Mouse (Mus musculus): ENCODE data around the gene S100a3. TPM values are rescaled to one million over a fixed set of nuclear protein-coding genes. Genes with fewer than 3 reads are reported as not detected.

S100a3 gene
- polyA plus RNA-seq, 1 experiment: not detected

- no peak overlapping the region for H3K27ac ChIP-seq (ENCODE audit: insufficient read depth, low read depth, low read length)
- 86% methylated on average over 1 of the region's 1 CpGs for WGBS
- no peak overlapping the region for H3K4me3 ChIP-seq (ENCODE audit: insufficient read depth, low read depth, low read length)
- 0 out of 2 replicates have a peak, but pooled peaks cover 3% of the 10 kb centered on the region for H3K4me1 ChIP-seq (ENCODE audit: control insufficient read depth, insufficient read depth, low read length)
- TF ChIP-seq POLR2A (IDR thresholded peaks at IDR 0.05; ENCODE audit: insufficient read depth, low read depth, low read length): no peak
Measured at GRCm38 (mm10) chr3:90594466-90594865, 34.1 kb downstream of the S100a3 start.

- WGBS: 88% methylated on average over 5 of the region's 5 CpGs
- H3K27ac ChIP-seq (ENCODE audit: insufficient read depth, low read depth, low read length): no peak overlapping the region
- H3K4me3 ChIP-seq (ENCODE audit: insufficient read depth, low read depth, low read length): no peak overlapping the region
- no peak for TF ChIP-seq CTCF (IDR thresholded peaks at IDR 0.05; ENCODE audit: insufficient read depth, low read depth, low read length)
- no peak for TF ChIP-seq POLR2A (IDR thresholded peaks at IDR 0.05; ENCODE audit: insufficient read depth, low read depth, low read length)
- peaks cover 12% of the 10 kb centered on the region; the same call in 1 of the 2 replicates for H3K4me1 ChIP-seq (ENCODE audit: control insufficient read depth, insufficient read depth, low read length)
Measured at GRCm38 (mm10) chr3:90595556-90595955, 35.2 kb downstream of the S100a3 start.

- no peak overlapping the region for H3K4me3 ChIP-seq (ENCODE audit: insufficient read depth, low read depth, low read length)
- no peak for TF ChIP-seq CTCF (IDR thresholded peaks at IDR 0.05; ENCODE audit: insufficient read depth, low read depth, low read length)
- no peak for TF ChIP-seq POLR2A (IDR thresholded peaks at IDR 0.05; ENCODE audit: insufficient read depth, low read depth, low read length)
- H3K4me1 ChIP-seq (ENCODE audit: control insufficient read depth, insufficient read depth, low read length): peaks cover 19% of the 10 kb centered on the region; the same call in 1 of the 2 replicates
Measured at GRCm38 (mm10) chr3:90596810-90597209, 36.4 kb downstream of the S100a3 start.

GRCm38 (mm10) chr3:90597736-90598135, 37.4 kb downstream of the S100a3 start:
- no peak for TF ChIP-seq CTCF (IDR thresholded peaks at IDR 0.05; ENCODE audit: insufficient read depth, low read depth, low read length)
- TF ChIP-seq POLR2A (IDR thresholded peaks at IDR 0.05; ENCODE audit: insufficient read depth, low read depth, low read length): no peak
- 47% methylated on average over 6 of the region's 6 CpGs for WGBS
- Histone ChIP-seq H3K4me1 (ENCODE audit: control insufficient read depth, insufficient read depth, low read length) (peaks cover 19% of the 10 kb centered on the region; the same call in 1 of the 2 replicates), H3K4me3 (ENCODE audit: insufficient read depth, low read depth, low read length) (no peak overlapping the region), H3K27ac (ENCODE audit: insufficient read depth, low read depth, low read length) (no peak overlapping the region)

More at GRCm38 (mm10) chr3:90596810-90597209, 36.4 kb downstream of the S100a3 start:
- no peak overlapping the region for H3K27ac ChIP-seq (ENCODE audit: insufficient read depth, low read depth, low read length)
- 94% methylated on average over 6 of the region's 6 CpGs for WGBS

GRCm38 (mm10) chr3:90598212-90598611, 37.8 kb downstream of the S100a3 start:
- TF ChIP-seq CTCF (IDR thresholded peaks at IDR 0.05; ENCODE audit: insufficient read depth, low read depth, low read length): no peak
- TF ChIP-seq POLR2A (IDR thresholded peaks at IDR 0.05; ENCODE audit: insufficient read depth, low read depth, low read length): no peak
- H3K27ac ChIP-seq (ENCODE audit: insufficient read depth, low read depth, low read length): no peak overlapping the region
- no peak overlapping the region for H3K4me3 ChIP-seq (ENCODE audit: insufficient read depth, low read depth, low read length)
- peaks cover 20% of the 10 kb centered on the region for H3K4me1 ChIP-seq (ENCODE audit: control insufficient read depth, insufficient read depth, low read length)
- 77% methylated on average over 4 of the region's 4 CpGs for WGBS

- no peak overlapping the region for H3K27ac ChIP-seq (ENCODE audit: insufficient read depth, low read depth, low read length)
- 76% methylated on average over 3 of the region's 3 CpGs for WGBS
- H3K4me3 ChIP-seq (ENCODE audit: insufficient read depth, low read depth, low read length): no peak overlapping the region
- TF ChIP-seq CTCF (IDR thresholded peaks at IDR 0.05; ENCODE audit: insufficient read depth, low read depth, low read length): no peak
- TF ChIP-seq POLR2A (IDR thresholded peaks at IDR 0.05; ENCODE audit: insufficient read depth, low read depth, low read length): no peak
- H3K4me1 ChIP-seq (ENCODE audit: control insufficient read depth, insufficient read depth, low read length): peaks cover 29% of the 10 kb centered on the region
Measured at GRCm38 (mm10) chr3:90599401-90599800, 39.0 kb downstream of the S100a3 start.

- H3K27ac ChIP-seq (ENCODE audit: insufficient read depth, low read depth, low read length): no peak overlapping the region
- TF ChIP-seq POLR2A (IDR thresholded peaks at IDR 0.05; ENCODE audit: insufficient read depth, low read depth, low read length): no peak
- TF ChIP-seq CTCF (IDR thresholded peaks at IDR 0.05; ENCODE audit: insufficient read depth, low read depth, low read length): no peak
- WGBS: 72% methylated on average over 6 of the region's 6 CpGs
- H3K4me3 ChIP-seq (ENCODE audit: insufficient read depth, low read depth, low read length): no peak overlapping the region
- peaks cover 35% of the 10 kb centered on the region for H3K4me1 ChIP-seq (ENCODE audit: control insufficient read depth, insufficient read depth, low read length)
Measured at GRCm38 (mm10) chr3:90600036-90600435, 39.7 kb downstream of the S100a3 start.

GRCm38 (mm10) chr3:90600458-90601195, 40.2 kb downstream of the S100a3 start:
- Histone ChIP-seq H3K4me1 (ENCODE audit: control insufficient read depth, insufficient read depth, low read length) (peaks cover 35% of the 10 kb centered on the region), H3K27ac (ENCODE audit: insufficient read depth, low read depth, low read length) (no peak overlapping the region), H3K4me3 (ENCODE audit: insufficient read depth, low read depth, low read length) (no peak overlapping the region)
- no peak for TF ChIP-seq POLR2A (IDR thresholded peaks at IDR 0.05; ENCODE audit: insufficient read depth, low read depth, low read length)
- TF ChIP-seq CTCF (IDR thresholded peaks at IDR 0.05; ENCODE audit: insufficient read depth, low read depth, low read length): no peak
- 68% methylated on average over 8 of the region's 8 CpGs for WGBS

- no peak for TF ChIP-seq CTCF (IDR thresholded peaks at IDR 0.05; ENCODE audit: insufficient read depth, low read depth, low read length)
- no peak for TF ChIP-seq POLR2A (IDR thresholded peaks at IDR 0.05; ENCODE audit: insufficient read depth, low read depth, low read length)
- Histone ChIP-seq H3K27ac (ENCODE audit: insufficient read depth, low read depth, low read length) (no peak within 1 kb of the TSS), H3K4me3 (ENCODE audit: insufficient read depth, low read depth, low read length) (no peak within 1 kb of the TSS), H3K4me1 (ENCODE audit: control insufficient read depth, insufficient read depth, low read length) (peaks cover 38% of the 10 kb centered on the region)
- 92% methylated on average over 11 of the region's 11 CpGs for WGBS
Measured at GRCm38 (mm10) chr3:90601486-90602110, 41.2 kb downstream of the S100a3 start, which contains the start of gene Gm42674. Gm42674 (plus strand) TSS chr3:90601904.
